Mouse (Mus musculus): ENCODE data around the gene Snap23. TPM values are rescaled to one million over a fixed set of nuclear protein-coding genes. Genes with fewer than 3 reads are reported as not detected.

Snap23 gene
- polyA plus RNA-seq (2015; fragmentation: Nextera tagmentation; extraction: Ambion mirVana), result 52.2 and 56.4 TPM in 2 replicates

GRCm38 (mm10) chr2:120566886-120567797 lies at the start of gene Snap23:
TSS of gene Snap23 (plus strand) at chr2:120567671.
- H3K9ac ChIP-seq (ENCODE audit: low read length), result peak within 1 kb of the TSS; percentile 91
- ATAC-seq (ENCODE audit: insufficient read depth, low FRiP score), result peak; percentile 97

GRCm38 (mm10) chr2:120518547-120519210 lies 48.8 kb upstream of the Snap23 start:
- no peaks in the 10 kb centered on the region for H3K4me1 ChIP-seq (ENCODE audit: control insufficient read depth, insufficient read depth, low read length)
- no peak overlapping the region for H3K4me3 ChIP-seq (replicated peaks; ENCODE audit: low read length)
- WGBS, result 85% methylated on average over 5 of the region's 5 CpGs
- ATAC-seq (ENCODE audit: insufficient read depth, low FRiP score), result no peak
- no peak overlapping the region for H3K4me2 ChIP-seq (ENCODE audit: low read depth, low read length)
- H3K36me3 ChIP-seq (ENCODE audit: control insufficient read depth, insufficient read depth, low read length), result peaks cover 25% of the 10 kb centered on the region
- H3K9me3 ChIP-seq (replicated peaks; ENCODE audit: control insufficient read depth, low read length), result no peaks in the 10 kb centered on the region
- no peaks in the 10 kb centered on the region for H3K27me3 ChIP-seq (ENCODE audit: control insufficient read depth, insufficient read depth, low read length)
- no peak overlapping the region for H3K27ac ChIP-seq (ENCODE audit: low read length)
- no peak overlapping the region for H3K9ac ChIP-seq (ENCODE audit: low read length)

More at GRCm38 (mm10) chr2:120566886-120567797, at the start of gene Snap23:
- Histone ChIP-seq H3K36me3 (ENCODE audit: control insufficient read depth, insufficient read depth, low read length) (no peaks in the 10 kb centered on the region), H3K4me2 (ENCODE audit: low read depth, low read length) (peak within 1 kb of the TSS; percentile 77), H3K27me3 (ENCODE audit: control insufficient read depth, insufficient read depth, low read length) (no peaks in the 10 kb centered on the region), H3K27ac (ENCODE audit: low read length) (peak within 1 kb of the TSS; percentile 93), H3K4me1 (ENCODE audit: control insufficient read depth, insufficient read depth, low read length) (peaks cover 9% of the 10 kb centered on the region), H3K9me3 (replicated peaks; ENCODE audit: control insufficient read depth, low read length) (no peaks in the 10 kb centered on the region), H3K4me3 (replicated peaks; ENCODE audit: low read length) (peak within 1 kb of the TSS; percentile 83)
- under 1% methylated on average over 42 of the region's 42 CpGs for WGBS

GRCm38 (mm10) chr2:120526771-120527170 lies 40.7 kb upstream of the Snap23 start:
- Histone ChIP-seq H3K9me3 (replicated peaks; ENCODE audit: control insufficient read depth, low read length) (no peaks in the 10 kb centered on the region), H3K4me2 (ENCODE audit: low read depth, low read length) (no peak overlapping the region), H3K4me1 (ENCODE audit: control insufficient read depth, insufficient read depth, low read length) (no peaks in the 10 kb centered on the region), H3K9ac (ENCODE audit: low read length) (no peak overlapping the region), H3K27ac (ENCODE audit: low read length) (no peak overlapping the region), H3K27me3 (ENCODE audit: control insufficient read depth, insufficient read depth, low read length) (no peaks in the 10 kb centered on the region), H3K36me3 (ENCODE audit: control insufficient read depth, insufficient read depth, low read length) (peaks cover 20% of the 10 kb centered on the region; the same call in 1 of the 2 replicates), H3K4me3 (replicated peaks; ENCODE audit: low read length) (no peak overlapping the region)
- 91% methylated on average over 5 of the region's 5 CpGs for WGBS
- no peak for ATAC-seq (ENCODE audit: insufficient read depth, low FRiP score)

GRCm38 (mm10) chr2:120529531-120529930 lies 37.9 kb upstream of the Snap23 start:
- Histone ChIP-seq H3K36me3 (ENCODE audit: control insufficient read depth, insufficient read depth, low read length) (peaks cover 24% of the 10 kb centered on the region), H3K9me3 (replicated peaks; ENCODE audit: control insufficient read depth, low read length) (no peaks in the 10 kb centered on the region), H3K4me1 (ENCODE audit: control insufficient read depth, insufficient read depth, low read length) (no peaks in the 10 kb centered on the region), H3K4me2 (ENCODE audit: low read depth, low read length) (no peak overlapping the region), H3K9ac (ENCODE audit: low read length) (no peak overlapping the region), H3K4me3 (replicated peaks; ENCODE audit: low read length) (no peak overlapping the region), H3K27me3 (ENCODE audit: control insufficient read depth, insufficient read depth, low read length) (no peaks in the 10 kb centered on the region), H3K27ac (ENCODE audit: low read length) (no peak overlapping the region)
- ATAC-seq (ENCODE audit: insufficient read depth, low FRiP score), result no peak

- Histone ChIP-seq H3K27ac (ENCODE audit: low read length) (no peak overlapping the region), H3K4me2 (ENCODE audit: low read depth, low read length) (no peak overlapping the region), H3K9me3 (replicated peaks; ENCODE audit: control insufficient read depth, low read length) (no peaks in the 10 kb centered on the region), H3K4me1 (ENCODE audit: control insufficient read depth, insufficient read depth, low read length) (no peaks in the 10 kb centered on the region), H3K9ac (ENCODE audit: low read length) (no peak overlapping the region), H3K4me3 (replicated peaks; ENCODE audit: low read length) (no peak overlapping the region), H3K27me3 (ENCODE audit: control insufficient read depth, insufficient read depth, low read length) (no peaks in the 10 kb centered on the region), H3K36me3 (ENCODE audit: control insufficient read depth, insufficient read depth, low read length) (peaks cover 33% of the 10 kb centered on the region)
- ATAC-seq (ENCODE audit: insufficient read depth, low FRiP score), result no peak
- WGBS, result 87% methylated on average over 4 of the region's 4 CpGs
Measured at GRCm38 (mm10) chr2:120531223-120531622, 36.2 kb upstream of the Snap23 start.

GRCm38 (mm10) chr2:120539333-120539732 lies 28.1 kb upstream of the Snap23 start:
- ATAC-seq (ENCODE audit: insufficient read depth, low FRiP score), result no peak
- WGBS, result 48% methylated on average over 3 of the region's 3 CpGs
- Histone ChIP-seq H3K4me3 (replicated peaks; ENCODE audit: low read length) (0 out of 2 replicates have a peak overlapping the region, but pooled peaks have one; percentile 10), H3K4me2 (ENCODE audit: low read depth, low read length) (peak overlapping the region; percentile 31), H3K4me1 (ENCODE audit: control insufficient read depth, insufficient read depth, low read length) (peaks cover 8% of the 10 kb centered on the region; the same call in 1 of the 2 replicates), H3K27me3 (ENCODE audit: control insufficient read depth, insufficient read depth, low read length) (no peaks in the 10 kb centered on the region), H3K27ac (ENCODE audit: low read length) (peak overlapping the region; percentile 78), H3K9ac (ENCODE audit: low read length) (no peak overlapping the region), H3K9me3 (replicated peaks; ENCODE audit: control insufficient read depth, low read length) (no peaks in the 10 kb centered on the region), H3K36me3 (ENCODE audit: control insufficient read depth, insufficient read depth, low read length) (peaks cover 12% of the 10 kb centered on the region)

GRCm38 (mm10) chr2:120539778-120540208 lies 27.7 kb upstream of the Snap23 start:
- Histone ChIP-seq H3K27ac (ENCODE audit: low read length) (peak overlapping the region; percentile 78), H3K4me3 (replicated peaks; ENCODE audit: low read length) (no peak overlapping the region)
- WGBS, result 8% methylated on average over 1 of the region's 1 CpGs

GRCm38 (mm10) chr2:120544732-120545131 lies 22.7 kb upstream of the Snap23 start:
- H3K4me3 ChIP-seq (replicated peaks; ENCODE audit: low read length), result no peak overlapping the region
- 79% methylated on average over 2 of the region's 2 CpGs for WGBS
- no peak for ATAC-seq (ENCODE audit: insufficient read depth, low FRiP score)
- no peaks in the 10 kb centered on the region for H3K27me3 ChIP-seq (ENCODE audit: control insufficient read depth, insufficient read depth, low read length)
- no peak overlapping the region for H3K9ac ChIP-seq (ENCODE audit: low read length)
- no peak overlapping the region for H3K4me2 ChIP-seq (ENCODE audit: low read depth, low read length)
- H3K27ac ChIP-seq (ENCODE audit: low read length), result no peak overlapping the region
- H3K4me1 ChIP-seq (ENCODE audit: control insufficient read depth, insufficient read depth, low read length), result no peaks in the 10 kb centered on the region
- peaks cover 2% of the 10 kb centered on the region; the same call in 1 of the 2 replicates for H3K36me3 ChIP-seq (ENCODE audit: control insufficient read depth, insufficient read depth, low read length)
- H3K9me3 ChIP-seq (replicated peaks; ENCODE audit: control insufficient read depth, low read length), result no peaks in the 10 kb centered on the region

More at GRCm38 (mm10) chr2:120539778-120540208, 27.7 kb upstream of the Snap23 start:
- Histone ChIP-seq H3K4me1 (ENCODE audit: control insufficient read depth, insufficient read depth, low read length) (peaks cover 8% of the 10 kb centered on the region; the same call in 1 of the 2 replicates), H3K36me3 (ENCODE audit: control insufficient read depth, insufficient read depth, low read length) (peaks cover 7% of the 10 kb centered on the region), H3K4me2 (ENCODE audit: low read depth, low read length) (peak overlapping the region; percentile 31; the same call in 1 of the 2 replicates), H3K9ac (ENCODE audit: low read length) (no peak overlapping the region), H3K27me3 (ENCODE audit: control insufficient read depth, insufficient read depth, low read length) (no peaks in the 10 kb centered on the region), H3K9me3 (replicated peaks; ENCODE audit: control insufficient read depth, low read length) (no peaks in the 10 kb centered on the region)
- ATAC-seq (ENCODE audit: insufficient read depth, low FRiP score), result peak; percentile 94

- WGBS, result 44% methylated on average over 3 of the region's 3 CpGs
- no peak overlapping the region for H3K9ac ChIP-seq (ENCODE audit: low read length)
- H3K4me1 ChIP-seq (ENCODE audit: control insufficient read depth, insufficient read depth, low read length), result no peaks in the 10 kb centered on the region
- no peak overlapping the region for H3K4me2 ChIP-seq (ENCODE audit: low read depth, low read length)
- peaks cover 8% of the 10 kb centered on the region for H3K36me3 ChIP-seq (ENCODE audit: control insufficient read depth, insufficient read depth, low read length)
- no peak for ATAC-seq (ENCODE audit: insufficient read depth, low FRiP score)
- H3K9me3 ChIP-seq (replicated peaks; ENCODE audit: control insufficient read depth, low read length), result no peaks in the 10 kb centered on the region
- H3K27ac ChIP-seq (ENCODE audit: low read length), result no peak overlapping the region
- no peaks in the 10 kb centered on the region for H3K27me3 ChIP-seq (ENCODE audit: control insufficient read depth, insufficient read depth, low read length)
- no peak overlapping the region for H3K4me3 ChIP-seq (replicated peaks; ENCODE audit: low read length)
Measured at GRCm38 (mm10) chr2:120556868-120557267, 10.6 kb upstream of the Snap23 start.

Data from stomach, embryonic 16.5 days (tissue).